Mouse (Mus musculus): ENCODE results near the gene Dnajc15.
"Not testable (repeated sequence)": the region's sequence is repeated elsewhere in the genome, so short reads cannot be mapped to it uniquely, and the experiment has no call there.

Dnajc15 gene

DNA sequence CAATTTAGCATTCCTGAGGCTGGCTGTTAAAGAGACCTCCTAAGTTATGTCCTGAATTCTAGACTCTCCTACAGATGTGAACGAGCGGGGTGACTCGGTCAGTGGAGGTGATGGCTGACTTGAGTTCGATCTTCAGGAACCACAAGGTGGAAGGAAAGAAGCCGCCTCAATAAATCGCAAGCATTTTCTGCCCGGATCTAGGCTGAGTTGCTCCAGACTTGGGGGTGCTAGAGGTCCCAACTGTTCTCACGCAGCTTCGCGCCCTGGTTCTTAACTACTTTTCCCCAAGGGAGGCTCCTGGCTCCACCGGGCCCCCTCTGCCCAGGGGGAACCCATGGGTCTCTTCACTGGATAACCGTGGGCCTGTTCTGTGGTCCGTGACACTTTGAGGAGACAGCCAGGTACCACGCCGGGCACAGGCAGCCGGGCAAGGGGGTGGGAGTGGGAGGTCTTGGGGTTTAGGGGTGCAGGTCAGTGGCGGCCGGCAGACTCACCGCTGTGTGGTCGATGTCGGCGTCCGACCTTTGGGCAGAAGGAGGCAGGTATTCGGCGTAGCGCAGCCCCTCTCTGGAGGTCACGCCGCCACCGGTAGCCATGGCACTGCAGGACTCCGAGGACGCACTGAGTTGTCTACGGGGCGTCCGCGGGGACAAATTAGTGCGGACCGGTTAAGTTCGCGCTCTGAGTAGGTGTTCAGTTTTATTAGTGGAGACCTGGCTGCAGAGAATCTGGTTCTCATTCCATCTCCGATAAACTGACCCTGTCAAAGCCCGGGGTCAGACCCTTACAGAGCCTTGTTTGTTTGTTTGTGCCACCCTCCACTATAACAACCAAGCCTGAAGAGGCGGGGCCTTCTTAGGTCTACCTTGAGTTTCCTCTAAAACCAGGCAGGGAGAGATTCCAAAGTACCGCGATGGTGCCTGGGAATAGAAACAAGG lies at the start of gene Dnajc15:
Gene Dnajc15 (minus strand): TSS at position 822 of the 938 bp plus-strand sequence.
- in situ Hi-C loops (cut with MboI; ENCODE audit: low pct_unique_long_range_greater_than_20kb in 1 of 2, low sequenced_read_pairs in 2 of 2, unreplicated experiment in 1 of 2): no loop called here

DNA sequence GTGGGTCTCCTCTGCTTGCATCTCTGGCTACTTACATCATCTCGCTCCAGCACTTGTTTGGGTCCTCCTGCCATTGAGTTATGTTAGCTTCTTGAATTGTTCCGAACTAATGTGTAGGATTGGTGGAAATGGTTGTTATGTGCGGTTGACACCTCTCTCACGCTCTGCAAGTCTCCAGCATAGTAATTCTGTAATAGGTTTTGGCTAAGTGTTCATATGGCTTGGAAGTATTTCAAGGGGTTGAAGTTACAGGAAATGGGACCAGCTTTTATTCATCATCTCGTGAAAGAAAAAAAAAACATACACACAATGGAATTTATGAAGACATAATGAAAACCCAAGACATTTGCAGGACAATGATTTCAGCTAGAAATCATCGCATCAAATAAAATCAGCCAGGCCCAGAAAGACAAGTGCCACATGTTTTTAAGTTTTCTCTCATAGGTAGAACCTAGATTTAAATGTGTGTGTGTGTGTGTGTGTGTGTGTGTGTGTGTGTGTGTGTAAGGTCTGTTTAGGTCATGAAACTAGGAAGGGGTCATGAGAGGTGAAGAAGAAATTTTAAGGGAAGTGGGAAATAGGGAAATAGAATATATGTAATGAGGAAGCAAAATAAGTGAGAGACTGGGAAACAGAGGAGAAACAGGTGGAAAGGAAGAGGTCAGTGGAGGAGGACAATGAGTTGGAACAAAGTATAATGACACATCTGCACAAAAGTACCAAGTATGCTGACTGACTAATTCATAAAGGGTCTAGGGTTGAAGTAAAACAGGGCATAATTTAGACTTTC lies 48.3 kb upstream of the Dnajc15 start:
- in situ Hi-C loops (cut with MboI; ENCODE audit: low pct_unique_long_range_greater_than_20kb in 1 of 2, low sequenced_read_pairs in 2 of 2, unreplicated experiment in 1 of 2): no loop called here

DNA sequence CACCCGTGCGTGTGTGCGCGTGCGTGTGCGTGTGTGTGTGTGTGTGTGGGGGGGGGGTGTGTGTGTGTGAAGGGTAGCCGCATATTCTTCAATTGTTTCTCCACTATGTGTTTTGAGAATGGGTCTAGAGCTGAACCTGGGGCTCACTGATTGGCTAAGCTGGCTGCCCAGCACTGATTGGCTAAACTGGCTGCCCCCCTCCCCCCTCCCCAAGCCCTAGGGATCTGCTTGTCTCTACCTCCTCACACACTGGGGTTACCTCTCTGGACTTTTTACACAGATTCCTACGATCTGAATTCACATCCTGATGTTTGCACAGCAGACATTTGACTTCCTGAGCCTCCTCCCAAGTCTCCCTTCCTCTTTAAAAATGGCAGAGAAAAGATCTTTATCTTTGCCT lies 46.7 kb upstream of the Dnajc15 start:
- in situ Hi-C loops (cut with MboI; ENCODE audit: low pct_unique_long_range_greater_than_20kb in 1 of 2, low sequenced_read_pairs in 2 of 2, unreplicated experiment in 1 of 2): no loop called here

GRCm38 (mm10) chr14:77915776-77916175 lies 40.9 kb upstream of the Dnajc15 start:
- in situ Hi-C loops (cut with MboI; ENCODE audit: low pct_unique_long_range_greater_than_20kb in 1 of 2, low sequenced_read_pairs in 2 of 2, unreplicated experiment in 1 of 2): no loop called here

GRCm38 (mm10) chr14:77906586-77906985 lies 31.7 kb upstream of the Dnajc15 start:
- in situ Hi-C loops (cut with MboI; ENCODE audit: low pct_unique_long_range_greater_than_20kb in 1 of 2, low sequenced_read_pairs in 2 of 2, unreplicated experiment in 1 of 2): no loop called here

DNA sequence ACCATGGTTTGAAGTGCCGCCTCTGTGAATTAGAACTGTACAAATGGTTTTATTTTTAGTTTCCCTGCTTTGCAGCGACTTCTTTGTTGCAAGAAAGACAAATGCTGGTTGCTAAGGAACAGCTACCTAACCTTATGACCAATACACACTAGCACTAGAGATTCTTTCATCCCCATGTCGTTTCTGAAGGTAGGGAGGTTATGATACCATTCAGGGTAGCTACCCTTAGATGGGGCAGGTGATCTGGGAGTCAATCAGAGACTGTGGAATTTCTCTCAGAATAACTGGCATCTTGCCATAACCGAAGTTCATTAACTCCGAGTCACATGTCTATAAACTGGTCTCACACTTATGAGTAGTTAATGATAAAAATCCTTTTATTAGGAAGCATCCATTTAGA lies 30.5 kb upstream of the Dnajc15 start:
- in situ Hi-C loops (cut with MboI; ENCODE audit: low pct_unique_long_range_greater_than_20kb in 1 of 2, low sequenced_read_pairs in 2 of 2, unreplicated experiment in 1 of 2): no loop called here

GRCm38 (mm10) chr14:77904171-77904762 lies 29.3 kb upstream of the Dnajc15 start, which contains the start of gene Epsti1:
TSS of gene Epsti1 (plus strand) at chr14:77904239.
- in situ Hi-C loops (cut with MboI; ENCODE audit: low pct_unique_long_range_greater_than_20kb in 1 of 2, low sequenced_read_pairs in 2 of 2, unreplicated experiment in 1 of 2): no loop called here

- in situ Hi-C loops (cut with MboI; ENCODE audit: low pct_unique_long_range_greater_than_20kb in 1 of 2, low sequenced_read_pairs in 2 of 2, unreplicated experiment in 1 of 2): no loop called here
These were observed 27.6 kb upstream of the Dnajc15 start for GRCm38 (mm10) chr14:77902541-77902940.

DNA sequence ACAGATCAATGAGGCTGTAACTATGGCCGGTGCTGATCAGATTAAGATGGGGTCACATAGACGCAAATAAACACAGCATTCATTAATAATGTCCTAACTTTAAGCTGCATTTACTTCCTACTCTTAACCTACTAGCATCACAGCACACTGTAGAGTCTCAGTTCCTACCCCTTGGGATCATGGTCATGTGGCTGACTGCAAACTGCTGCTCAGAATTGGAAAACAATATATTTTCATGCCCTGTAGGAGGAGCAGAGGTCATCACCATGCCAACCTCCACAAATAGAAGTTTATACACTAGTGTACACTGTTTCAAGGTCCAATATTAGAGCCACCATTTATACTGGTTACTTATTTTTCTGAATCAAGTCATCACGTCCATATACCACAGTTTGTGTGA lies 21.0 kb upstream of the Dnajc15 start:
- in situ Hi-C loops (cut with MboI; ENCODE audit: low pct_unique_long_range_greater_than_20kb in 1 of 2, low sequenced_read_pairs in 2 of 2, unreplicated experiment in 1 of 2): no loop called here

- in situ Hi-C loops (cut with MboI; ENCODE audit: low pct_unique_long_range_greater_than_20kb in 1 of 2, low sequenced_read_pairs in 2 of 2, unreplicated experiment in 1 of 2): no loop called here
These were observed 15.0 kb upstream of the Dnajc15 start for GRCm38 (mm10) chr14:77889911-77890310.

DNA sequence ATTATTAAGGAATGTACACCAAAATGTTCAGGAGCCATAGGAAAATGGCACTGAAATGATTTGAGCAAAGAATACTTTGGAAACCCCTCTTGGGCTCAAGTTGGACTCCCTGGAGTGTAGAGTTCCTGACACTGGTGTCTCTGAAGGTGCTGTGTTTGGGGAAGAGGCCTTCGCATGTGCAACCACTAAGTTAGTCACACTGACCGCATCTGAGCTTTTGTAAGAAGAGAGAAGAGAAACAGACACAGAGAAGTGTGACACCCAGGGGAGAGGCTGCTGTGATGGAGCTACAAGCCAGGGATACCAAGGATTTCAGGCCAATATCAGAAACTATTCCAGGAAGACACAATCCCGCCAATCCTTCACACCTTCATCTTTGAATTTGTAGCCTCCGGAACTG lies 12.0 kb upstream of the Dnajc15 start:
- in situ Hi-C loops (cut with MboI; ENCODE audit: low pct_unique_long_range_greater_than_20kb in 1 of 2, low sequenced_read_pairs in 2 of 2, unreplicated experiment in 1 of 2): no loop called here

- in situ Hi-C loops (cut with MboI; ENCODE audit: low pct_unique_long_range_greater_than_20kb in 1 of 2, low sequenced_read_pairs in 2 of 2, unreplicated experiment in 1 of 2): no loop called here
These were observed 11.5 kb upstream of the Dnajc15 start for GRCm38 (mm10) chr14:77886376-77886775.

DNA sequence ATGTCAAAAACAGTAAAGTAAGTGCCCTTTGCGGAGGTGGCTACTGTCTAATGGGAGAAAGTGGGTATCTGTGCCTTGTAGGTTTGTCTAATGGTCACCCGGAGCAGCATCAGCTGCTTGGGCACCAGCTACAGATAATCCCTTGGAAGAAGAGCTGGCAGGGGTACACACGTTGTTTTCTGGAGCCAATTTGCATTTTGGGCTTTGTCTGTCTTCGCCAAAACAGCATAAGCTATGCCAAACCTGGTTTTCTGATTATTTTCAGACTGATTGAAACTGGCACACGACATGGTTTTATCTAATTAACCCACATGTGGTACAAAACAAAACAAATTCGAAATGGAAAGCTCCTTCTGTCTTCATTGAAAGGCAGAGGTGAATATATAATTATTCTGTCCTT lies 7.7 kb upstream of the Dnajc15 start:
- in situ Hi-C loops (cut with MboI; ENCODE audit: low pct_unique_long_range_greater_than_20kb in 1 of 2, low sequenced_read_pairs in 2 of 2, unreplicated experiment in 1 of 2): no loop called here

DNA sequence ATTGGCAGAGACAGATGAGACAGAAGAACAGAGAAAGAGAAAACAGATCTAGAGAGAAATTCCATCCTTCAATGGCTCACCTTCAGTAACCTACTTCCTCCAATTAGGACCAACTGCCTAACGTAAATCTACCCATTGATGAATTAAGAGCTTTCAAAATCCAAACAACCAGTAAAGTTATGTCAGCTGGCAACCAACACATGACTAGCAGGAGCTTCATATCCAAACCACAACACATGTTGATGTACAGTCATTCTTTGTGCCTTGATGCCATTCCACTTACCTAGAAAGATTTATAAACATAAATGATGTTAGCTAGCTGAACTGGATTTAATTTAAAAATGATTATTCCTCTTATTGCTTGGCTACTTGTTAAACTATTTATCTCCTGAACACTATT lies 7.1 kb upstream of the Dnajc15 start:
- in situ Hi-C loops (cut with MboI; ENCODE audit: low pct_unique_long_range_greater_than_20kb in 1 of 2, low sequenced_read_pairs in 2 of 2, unreplicated experiment in 1 of 2): no loop called here

GRCm38 (mm10) chr14:77877876-77878275 lies 3.0 kb upstream of the Dnajc15 start:
- in situ Hi-C loops (cut with MboI; ENCODE audit: low pct_unique_long_range_greater_than_20kb in 1 of 2, low sequenced_read_pairs in 2 of 2, unreplicated experiment in 1 of 2): not testable (repeated sequence)

GRCm38 (mm10) chr14:77876199-77876598 lies 1.3 kb upstream of the Dnajc15 start:
- in situ Hi-C loops (cut with MboI; ENCODE audit: low pct_unique_long_range_greater_than_20kb in 1 of 2, low sequenced_read_pairs in 2 of 2, unreplicated experiment in 1 of 2): no loop called here

GRCm38 (mm10) chr14:77871380-77871975 lies 3.4 kb downstream of the Dnajc15 start:
- in situ Hi-C loops (cut with MboI; ENCODE audit: low pct_unique_long_range_greater_than_20kb in 1 of 2, low sequenced_read_pairs in 2 of 2, unreplicated experiment in 1 of 2): no loop called here

GRCm38 (mm10) chr14:77870926-77871325 lies 4.0 kb downstream of the Dnajc15 start:
- in situ Hi-C loops (cut with MboI; ENCODE audit: low pct_unique_long_range_greater_than_20kb in 1 of 2, low sequenced_read_pairs in 2 of 2, unreplicated experiment in 1 of 2): no loop called here

- in situ Hi-C loops (cut with MboI; ENCODE audit: low pct_unique_long_range_greater_than_20kb in 1 of 2, low sequenced_read_pairs in 2 of 2, unreplicated experiment in 1 of 2): no loop called here
These were observed 7.3 kb downstream of the Dnajc15 start for GRCm38 (mm10) chr14:77867601-77868000.

Measured in mouse embryonic stem cell (cell line).